Mouse (Mus musculus) gastrocnemius, postnatal 25 days (tissue): ENCODE measurements around the gene Fam53b. TPM values are rescaled to one million over a fixed set of nuclear protein-coding genes. Genes with fewer than 3 reads are reported as not detected.

ENCODE experiments used
- DNase-seq: peaks from one replicate; pipeline ENCODE4 v3.0.0; 2022
- long read RNA-seq, 2 experiments: library from polyadenylated mRNA; stranded (forward); transcript quantifications; one replicate each; pipeline ENCODE4 v2.0.0; 2021
- total RNA-seq, 2 experiments: library from RNA; stranded (reverse); gene quantifications; 1 replicate in 1 of 2; 2 replicates in 1 of 2; pipeline ENCODE4 v1.2.3; 2021

Fam53b gene
- 10 to 100 TPM; 17.0 to 19.0 TPM for total RNA-seq
- long read RNA-seq, experiment 1: 0 reads
- long read RNA-seq, experiment 2, full-length matches to known transcripts: 1 of 9 reads
- long read RNA-seq, experiment 2, partial matches to known transcripts: 1 of 9 reads
- long read RNA-seq, experiment 2, other reads (novel, unspliced or antisense): 7 of 9 reads

DNA sequence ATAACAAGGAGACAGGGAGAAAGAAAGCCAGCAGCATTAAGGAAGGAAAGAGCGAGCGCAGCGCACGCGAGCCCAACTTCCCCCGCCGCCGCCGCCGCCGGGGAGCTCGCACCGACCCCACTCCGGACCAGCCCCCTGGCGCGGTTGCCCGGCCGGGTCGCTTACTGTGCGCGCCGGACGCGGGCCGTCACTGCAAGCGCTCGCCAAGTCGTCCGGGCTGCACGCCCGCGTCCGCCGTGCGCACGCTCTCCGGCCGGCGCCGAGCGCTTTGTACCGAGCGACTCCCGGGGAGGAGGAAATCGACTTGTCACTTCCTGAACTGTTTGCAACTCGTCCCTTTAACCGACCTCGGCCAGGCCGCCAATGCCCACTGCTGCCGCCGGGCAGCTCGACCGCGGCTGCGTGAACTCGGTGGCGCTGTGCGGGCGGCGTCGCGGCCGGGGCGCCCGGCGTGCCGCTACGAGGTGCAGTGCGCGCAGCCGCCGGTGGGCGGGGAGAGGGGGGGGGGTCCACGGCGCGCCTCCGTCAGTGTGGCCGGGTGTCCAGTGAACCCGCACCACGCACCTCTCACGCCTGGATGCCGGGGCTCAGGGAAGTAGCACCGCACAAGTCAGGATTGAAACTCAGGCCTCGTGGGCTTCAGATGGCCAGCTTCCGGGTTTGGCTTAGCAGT lies at the start of gene Fam53b:
Fam53b (minus strand) TSS at position 471 of the 673 bp plus-strand sequence.
- peak; percentile 78 for DNase-seq

DNA sequence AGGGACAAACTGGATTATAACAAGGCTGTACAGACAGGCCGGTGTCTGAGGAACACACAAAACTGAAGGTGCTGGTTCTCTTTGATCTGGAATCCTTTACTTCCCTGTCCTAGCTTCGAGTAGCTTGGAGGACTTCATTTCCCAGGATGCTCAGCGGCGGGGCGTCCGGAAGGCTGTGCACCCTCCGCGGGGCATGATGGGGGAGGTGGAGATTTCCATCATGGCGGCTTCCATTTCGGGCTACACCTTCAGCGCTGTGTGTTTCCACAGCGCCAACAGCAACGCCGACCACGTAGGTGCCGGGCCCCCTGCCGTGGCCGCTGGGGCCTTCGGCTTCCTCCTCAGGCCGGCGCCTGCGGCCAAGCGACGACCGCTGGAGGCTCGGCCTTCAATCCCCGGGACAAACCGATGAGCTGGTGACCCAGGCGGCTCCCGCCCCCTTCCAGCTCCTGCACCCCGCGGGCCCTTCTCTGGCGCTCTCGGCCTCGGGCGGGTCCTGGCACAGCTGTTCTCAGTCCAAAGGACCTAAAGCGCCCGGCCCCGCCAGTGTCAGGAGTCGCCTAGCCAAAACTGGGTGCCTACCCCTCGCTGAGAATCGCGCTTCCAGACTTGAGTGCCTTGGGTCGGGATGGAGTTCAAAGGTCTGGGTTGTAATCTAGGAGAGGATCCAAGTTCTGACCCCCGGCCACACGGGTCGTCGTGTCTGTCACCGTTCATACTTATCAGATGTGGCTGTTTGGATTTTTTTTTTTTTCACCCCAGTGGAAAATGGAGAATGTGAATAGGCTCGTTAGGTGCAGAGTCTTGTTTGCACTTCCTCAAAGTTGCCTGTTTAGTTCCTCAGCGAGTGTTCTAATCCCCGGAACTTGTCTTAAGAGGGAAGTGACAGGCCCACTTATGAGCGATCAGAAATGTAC lies 45.6 kb upstream of the Fam53b start, which contains the start of gene Abraxas2:
Abraxas2 (plus strand) TSS at position 184 of the 917 bp plus-strand sequence.
- peak; percentile 86 for DNase-seq

DNA sequence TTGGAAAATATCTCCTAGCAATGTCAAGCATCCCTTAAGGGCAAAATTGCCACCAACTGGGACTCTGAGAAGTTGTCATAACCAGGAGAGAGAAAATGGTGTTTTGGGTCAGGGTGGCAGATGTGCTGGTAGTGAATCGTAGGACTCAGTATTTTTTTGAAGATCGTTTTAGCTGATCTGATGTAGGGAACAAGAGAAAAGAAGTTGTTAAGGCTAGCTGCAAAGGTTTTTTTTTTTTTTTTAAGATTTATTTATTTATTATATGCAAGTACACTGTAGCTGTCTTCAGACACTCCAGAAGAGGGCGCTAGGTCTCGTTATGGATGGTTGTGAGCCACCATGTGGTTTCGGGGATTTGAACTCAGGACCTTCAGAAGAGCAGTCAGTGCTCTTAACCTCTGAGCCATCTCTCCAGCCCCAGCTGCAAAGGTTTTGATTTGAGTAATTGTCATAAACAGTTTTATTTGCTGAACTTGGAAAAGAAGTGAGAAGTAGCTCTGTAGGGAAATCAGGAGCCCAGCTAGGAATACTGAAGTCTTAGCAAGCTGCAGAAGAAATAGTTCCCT lies 44.4 kb upstream of the Fam53b start:
- DNase-seq: no peak

DNA sequence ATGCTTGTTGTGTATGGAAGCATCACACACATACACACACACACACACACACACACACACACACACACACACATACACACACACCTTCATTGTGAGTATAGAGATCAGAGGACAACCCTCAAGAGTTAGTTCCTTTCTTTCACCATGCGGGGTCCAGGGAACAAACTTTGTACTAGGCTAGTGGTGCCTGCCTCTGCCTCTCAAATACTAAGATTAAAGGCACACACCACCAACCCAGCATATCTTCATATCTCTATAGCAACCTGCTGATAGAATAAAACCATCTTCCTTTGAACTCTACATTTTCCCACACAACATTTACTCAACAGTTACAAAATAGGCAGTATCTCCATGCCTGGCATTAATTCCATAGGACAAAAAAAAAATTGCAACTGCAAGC lies 42.4 kb upstream of the Fam53b start:
- no peak for DNase-seq

DNA sequence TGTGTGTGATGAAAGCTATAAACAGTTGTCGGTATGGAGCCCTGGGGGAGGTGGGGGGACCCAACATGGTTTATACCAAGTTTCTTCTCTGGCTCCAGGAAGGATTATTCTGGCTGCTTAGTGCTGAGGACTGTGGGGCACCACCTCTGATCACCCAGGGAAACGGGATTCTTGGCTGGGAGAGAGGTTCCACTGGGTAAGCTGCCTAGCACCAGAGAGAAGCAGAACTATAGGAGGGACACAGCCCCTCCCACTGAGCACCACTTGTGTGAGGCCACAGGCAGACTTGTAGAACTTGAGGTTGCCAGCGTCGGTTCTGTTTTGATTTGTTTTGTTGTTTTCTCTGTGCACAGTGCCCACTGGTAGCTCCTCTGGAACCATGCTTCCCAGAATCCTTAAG lies 40.3 kb upstream of the Fam53b start:
- no peak for DNase-seq

DNA sequence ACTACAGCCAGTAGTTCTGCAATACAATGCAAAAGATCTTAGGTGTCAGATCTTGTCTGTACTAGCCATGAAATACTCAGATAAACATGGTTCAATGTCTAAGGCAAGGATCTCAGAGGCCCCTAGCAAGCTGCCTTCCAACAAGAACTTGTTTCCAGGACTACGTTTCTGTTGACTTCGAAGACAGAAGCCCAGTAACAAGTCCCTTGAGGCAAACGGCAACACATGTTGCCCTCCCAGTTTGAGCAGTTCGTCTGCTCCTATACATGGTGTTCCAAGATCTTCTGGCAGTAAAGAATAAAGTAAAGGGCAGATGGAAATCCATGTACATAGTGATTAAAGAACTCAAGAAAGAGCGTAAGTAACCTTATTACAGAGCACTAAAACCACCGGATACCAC lies 39.7 kb upstream of the Fam53b start:
- no peak for DNase-seq

DNA sequence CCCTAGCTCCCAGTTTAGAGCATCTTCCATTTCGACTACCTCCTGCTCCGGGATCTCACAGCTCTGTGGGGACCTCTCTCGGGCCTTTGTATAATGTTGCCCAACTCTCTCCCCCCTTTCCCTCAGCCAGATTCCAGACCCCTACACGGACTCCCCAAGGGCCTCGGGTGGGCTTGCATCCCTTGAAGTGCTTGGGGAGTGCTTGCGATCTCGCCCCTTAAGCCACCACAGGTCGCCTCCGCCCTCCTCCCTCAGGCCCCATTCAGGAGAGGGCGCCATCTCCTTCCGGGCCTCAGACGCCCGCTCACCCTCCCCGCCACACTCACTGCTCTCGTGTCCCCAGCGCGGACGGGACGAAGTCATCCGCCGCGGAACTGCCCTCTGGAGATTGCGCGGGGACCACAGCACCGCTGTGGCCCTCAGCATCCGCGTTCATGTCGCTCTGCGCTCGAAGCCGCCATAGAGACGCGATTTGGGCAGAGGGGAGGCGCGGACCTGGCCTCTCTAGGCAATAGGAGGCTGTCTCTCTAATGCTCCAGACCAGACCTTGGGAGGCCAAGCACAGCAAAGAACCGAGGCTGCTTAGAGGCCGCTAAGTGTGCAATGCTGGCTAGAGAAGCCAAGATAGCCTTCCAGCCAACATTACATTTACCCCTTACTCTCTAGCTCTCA lies 38.6 kb upstream of the Fam53b start, which contains the start of gene Eef1akmt2:
Eef1akmt2 (minus strand) TSS at position 501 of the 672 bp plus-strand sequence.
- DNase-seq: peak; percentile 77

DNA sequence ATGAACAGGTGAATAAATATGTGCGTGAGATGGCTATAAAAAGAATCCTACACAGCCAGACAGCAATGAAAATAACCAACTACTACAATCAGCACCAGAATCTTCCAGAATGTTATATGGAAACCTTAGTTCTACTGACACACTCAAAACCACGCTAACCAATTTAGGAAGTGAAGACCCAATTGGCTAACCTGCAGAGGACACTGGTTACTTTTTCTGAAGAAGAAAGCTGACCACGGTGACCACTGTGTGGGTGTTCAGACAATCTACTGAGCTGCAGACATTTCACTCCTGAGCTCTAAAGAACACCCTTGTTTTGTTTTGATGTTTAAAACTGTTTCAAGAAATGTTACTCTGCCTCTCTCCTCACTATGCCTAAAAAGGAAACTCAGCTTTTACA lies 29.5 kb upstream of the Fam53b start:
- no peak for DNase-seq

DNA sequence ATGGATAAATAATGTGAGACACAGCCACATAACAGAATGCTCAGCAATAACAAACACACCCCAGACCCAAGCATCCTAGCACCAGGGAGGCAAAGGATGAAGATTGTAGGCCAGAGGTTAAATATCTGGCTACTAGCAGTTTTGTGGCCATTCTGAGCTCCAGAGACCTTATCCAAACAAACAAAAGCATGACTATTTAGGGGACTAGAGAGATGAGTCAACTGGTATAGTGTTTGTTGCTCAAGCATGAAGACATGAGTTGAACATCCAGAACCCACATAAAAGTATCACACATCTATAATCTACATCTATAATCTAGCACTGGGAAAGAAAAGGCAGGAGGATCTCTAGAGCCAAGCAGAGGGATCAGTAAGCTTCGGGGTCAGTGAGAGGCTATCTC lies 28.8 kb upstream of the Fam53b start:
- DNase-seq: no peak

DNA sequence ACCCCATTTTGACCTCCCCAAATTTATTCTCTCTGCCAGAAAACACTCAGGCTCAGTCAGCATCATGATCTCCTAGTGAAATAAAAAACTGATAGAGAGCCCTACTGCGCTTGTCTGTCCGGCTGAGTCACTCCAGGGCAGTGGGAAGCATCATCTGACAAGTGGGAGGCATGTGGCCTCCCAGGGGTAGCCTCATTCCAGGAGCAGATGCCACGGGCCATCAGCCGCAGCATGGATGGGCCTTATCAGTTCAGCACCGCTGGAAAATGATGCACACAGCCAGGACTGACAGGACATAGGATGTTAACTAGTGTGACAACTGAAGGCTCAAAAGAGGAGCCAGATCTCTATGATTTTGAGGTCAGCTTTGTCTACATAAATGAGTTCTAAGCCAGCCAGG lies 27.6 kb upstream of the Fam53b start:
- DNase-seq: no peak

DNA sequence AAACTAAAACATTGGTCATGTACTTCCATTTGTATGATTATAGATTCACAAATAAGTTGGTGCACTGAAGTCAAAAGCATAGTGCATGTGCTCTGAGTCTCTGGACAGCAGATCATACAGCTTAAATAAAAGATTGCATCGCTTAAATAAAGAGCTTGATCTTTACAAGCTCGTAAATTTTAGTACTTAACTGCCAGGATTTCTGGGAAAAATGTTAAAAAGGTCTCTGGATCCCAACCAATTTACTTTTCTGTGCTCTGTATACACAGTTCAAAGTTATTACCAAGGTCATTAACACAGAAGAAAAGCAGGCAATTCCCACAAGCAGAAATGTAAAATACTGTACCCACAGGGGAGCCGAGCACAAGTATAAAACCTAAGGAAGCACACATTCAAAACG lies 17.3 kb upstream of the Fam53b start:
- no peak for DNase-seq

DNA sequence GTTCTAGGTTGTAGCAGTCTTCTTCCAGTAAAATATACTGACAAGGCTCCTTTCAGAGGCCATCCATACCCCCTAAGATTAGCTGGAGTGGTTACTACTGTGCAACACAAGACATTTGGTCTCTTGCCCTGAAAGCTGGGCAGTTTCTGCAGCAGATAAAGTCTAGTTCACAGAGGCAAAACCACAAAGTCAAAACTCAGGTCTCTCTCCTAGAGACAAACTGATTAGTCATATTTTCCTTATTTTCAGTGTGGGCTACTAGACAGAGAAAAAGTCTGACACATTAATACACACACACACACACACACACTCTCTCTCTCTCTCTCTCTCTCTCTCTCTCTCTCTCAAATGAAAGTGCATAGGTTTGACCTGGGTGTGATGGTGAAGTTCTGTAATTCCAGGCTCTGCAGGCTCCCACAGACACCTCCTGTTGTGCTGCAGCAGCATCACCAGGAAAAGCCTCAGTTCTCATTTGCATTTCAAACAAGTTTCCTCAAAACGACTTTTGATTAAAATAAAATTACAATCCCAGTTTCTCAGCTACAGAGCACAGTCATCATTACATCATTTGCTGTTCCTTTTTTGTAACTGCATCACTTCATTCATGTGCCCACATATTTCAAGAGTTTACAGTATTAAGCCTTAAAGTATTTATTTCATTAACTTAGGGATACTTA lies 10.8 kb upstream of the Fam53b start:
- no peak for DNase-seq

DNA sequence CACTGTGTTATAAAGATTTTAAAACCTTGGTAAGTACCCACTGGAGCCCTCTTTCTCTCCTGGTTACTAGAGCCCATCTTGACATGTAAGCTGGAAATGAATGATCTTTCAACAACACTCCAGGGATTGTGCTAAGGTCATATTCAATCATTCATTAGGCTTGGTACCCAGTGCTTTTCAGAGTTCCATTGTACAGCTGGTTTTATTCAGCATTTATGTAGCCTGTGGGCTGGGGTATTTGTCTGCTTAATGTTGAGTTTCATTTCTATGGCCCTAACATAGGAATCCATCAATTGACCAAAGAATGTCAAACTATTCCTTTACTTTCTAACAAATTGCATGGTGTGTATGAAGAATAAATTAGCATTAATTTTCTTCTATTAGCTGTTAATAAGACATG lies 10.1 kb upstream of the Fam53b start:
- DNase-seq: no peak

DNA sequence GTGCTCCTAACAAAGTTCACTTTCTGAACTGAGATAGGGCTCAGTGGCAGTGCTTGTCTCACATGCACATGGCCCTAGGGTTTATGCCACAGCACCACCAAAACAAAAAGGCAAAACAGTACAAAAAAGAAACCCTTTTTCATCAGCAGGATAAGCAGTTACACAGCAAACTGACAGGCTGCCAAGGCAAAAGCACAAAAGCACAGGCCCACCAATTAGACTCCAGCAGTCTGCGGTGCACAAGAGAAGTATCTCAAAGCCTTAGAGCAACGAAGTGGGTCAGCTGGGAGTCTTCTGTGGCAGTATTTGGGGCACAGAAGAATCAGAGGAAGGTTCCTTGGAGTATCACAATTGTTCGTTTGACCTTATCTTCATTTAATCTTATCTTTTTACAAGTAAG lies 7.0 kb upstream of the Fam53b start:
- DNase-seq: no peak

DNA sequence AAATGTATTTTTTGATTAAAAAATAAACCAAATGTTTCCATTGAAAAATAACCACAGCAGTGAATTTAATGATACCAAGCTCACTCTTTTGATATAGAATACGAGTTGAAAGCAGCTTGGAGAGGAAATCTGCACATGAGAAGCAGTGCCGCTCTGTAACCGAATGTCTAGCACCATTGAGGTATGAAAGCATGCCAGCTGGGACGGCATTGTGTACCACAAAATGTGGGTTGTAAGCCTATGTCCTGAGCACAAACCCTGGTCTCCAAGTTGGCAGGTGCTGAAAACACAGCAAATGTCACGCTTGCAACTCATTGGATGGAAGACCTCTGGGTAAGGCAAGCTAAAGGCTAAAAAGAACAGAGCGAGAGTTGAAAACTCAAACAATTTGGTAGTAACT lies 3.4 kb upstream of the Fam53b start:
- no peak for DNase-seq

DNA sequence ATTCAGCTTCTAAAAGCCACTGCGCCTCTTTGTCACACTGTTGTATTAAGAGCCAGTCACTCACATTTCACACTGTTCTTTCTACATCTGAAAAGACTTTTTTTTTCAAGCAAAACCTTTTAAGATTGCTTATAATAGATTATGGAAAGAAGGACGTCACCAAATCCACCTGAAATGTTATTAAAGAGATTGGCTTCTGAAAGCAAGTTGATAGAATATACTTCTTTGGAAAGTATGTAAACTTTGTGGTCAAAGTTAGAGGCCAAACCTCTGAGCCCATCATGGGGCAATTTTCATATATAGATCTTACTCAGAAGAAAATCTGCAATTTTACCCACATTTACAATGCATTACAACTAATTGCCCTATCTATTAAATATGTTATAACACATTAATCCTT lies 2.8 kb upstream of the Fam53b start:
- DNase-seq: no peak

DNA sequence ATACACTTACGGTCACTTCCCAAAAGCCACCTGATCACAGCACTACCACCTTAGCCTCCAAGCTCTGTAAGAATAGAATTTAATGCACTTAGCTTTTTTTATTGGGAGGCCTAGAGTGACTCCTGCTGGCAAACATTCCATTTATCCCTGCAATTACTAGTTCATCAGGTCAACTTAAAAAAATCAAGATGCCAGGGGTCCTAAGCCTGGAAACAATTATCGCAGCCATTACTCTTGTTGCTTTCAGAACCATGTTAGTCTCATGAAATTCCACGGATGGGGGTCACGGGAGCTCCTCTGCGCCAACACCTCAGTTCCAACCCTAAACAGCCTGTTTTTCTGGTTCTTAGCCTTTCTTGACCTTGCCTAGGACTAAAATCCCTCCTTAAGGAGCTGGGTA lies 1.4 kb upstream of the Fam53b start:
- no peak for DNase-seq

DNA sequence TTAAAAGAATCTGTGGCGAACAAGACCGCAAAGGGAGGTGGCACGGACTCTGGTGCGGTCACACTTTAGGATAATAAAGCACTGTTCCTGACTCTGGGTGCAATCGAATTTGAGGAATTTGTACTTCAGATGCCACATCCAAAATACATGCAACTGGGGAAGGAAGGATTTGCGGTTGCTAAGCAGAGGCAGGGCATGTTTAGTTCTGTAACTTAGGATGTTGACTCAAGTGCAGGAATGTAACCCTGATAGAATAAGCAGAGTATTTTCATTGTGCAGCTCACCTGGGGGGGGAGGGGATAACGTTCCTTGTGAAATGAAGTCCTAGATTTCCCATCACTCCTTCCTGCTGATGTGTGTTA lies 384 bp upstream of the Fam53b start:
- DNase-seq: no peak

DNA sequence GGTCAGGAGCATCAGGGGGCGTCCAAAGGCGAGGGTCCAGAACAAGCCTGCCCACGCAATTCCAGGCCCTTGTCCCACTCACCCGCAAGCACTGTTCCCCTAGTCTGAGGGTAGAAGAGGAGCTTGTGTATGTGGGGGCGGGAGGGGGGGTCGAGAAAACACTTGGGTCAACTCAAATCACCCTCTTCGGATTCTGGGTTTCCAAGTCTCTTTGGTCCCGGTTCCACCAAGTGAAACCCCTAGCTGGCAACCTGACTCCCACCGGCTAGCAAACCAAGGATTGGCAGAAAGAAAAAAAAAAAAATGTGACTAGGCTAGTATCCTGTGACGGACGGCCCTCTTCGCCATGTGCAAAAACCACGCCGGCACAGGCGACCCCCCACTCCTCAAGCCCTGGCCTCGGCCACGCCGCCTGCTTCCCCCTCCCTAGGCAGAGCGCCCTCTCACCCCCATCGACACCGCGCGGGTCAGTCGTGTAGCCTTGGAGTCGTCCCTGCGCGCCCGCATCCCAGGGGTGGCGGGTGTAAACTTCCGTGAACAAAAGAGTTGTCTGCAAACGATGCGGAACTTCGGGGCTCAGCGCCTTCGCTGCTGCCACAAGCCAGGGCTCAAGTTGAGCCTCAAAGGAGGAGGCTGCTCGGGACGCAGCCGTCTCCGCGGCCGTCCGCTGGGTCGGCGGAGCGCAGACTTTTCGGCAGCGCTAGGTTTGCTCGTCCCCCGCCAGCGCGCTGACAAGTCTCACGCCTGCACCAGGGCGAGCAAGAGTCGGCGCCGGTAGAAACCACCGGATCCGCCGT lies 869 bp downstream of the Fam53b start:
- DNase-seq: peak; percentile 61

DNA sequence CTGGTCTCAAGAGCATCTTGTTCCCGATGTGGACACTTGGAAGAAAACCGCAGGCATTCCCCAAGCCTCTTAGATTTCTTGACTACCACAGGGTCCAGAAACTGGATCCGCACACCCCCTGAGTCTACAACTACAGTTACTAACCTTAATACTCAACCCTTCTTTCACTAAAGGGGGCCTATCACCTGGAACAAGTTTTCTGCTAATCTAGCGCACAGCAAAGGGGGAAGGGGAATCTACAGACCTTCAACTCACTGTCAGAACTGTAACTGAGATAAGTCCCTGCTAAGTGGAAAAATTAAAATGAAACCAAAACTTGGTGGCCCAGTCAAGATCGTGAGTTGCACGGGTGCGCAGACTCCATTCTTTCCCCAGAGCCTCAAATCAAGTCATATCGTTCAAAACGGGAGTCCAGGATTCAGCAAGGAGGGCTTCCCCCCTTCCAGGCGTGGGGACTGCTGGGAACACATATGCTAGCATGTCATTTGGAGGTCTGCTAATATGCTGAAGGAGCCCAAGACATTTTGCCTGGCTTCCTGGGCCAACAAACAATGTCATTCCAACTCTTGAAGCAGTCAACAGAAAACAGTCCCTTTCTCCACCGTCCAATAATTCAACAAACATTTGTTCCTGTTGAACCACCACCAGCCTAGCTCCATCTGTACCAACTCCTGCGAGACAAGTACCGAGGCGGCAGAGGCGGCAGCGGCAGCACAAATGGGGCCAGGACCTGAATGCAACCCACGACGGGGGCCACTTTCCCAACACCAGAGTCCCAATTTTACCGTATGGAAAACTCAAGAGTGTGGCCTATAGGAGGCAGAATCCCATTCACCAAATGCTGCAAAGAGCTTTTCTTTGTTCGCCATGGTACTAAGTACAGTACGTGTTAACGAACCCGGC lies 1.7 kb downstream of the Fam53b start:
- DNase-seq: no peak
